Mouse (Mus musculus): ENCODE results near the gene Akap7. TPM values are rescaled to one million over a fixed set of nuclear protein-coding genes. Genes with fewer than 3 reads are reported as not detected.
A peak's percentile ranks its signal among the peaks of the same experiment; 100 is the strongest.

Gene Akap7
- polyA plus RNA-seq, 1 experiment from 2014 or later: 18.8 TPM

DNA sequence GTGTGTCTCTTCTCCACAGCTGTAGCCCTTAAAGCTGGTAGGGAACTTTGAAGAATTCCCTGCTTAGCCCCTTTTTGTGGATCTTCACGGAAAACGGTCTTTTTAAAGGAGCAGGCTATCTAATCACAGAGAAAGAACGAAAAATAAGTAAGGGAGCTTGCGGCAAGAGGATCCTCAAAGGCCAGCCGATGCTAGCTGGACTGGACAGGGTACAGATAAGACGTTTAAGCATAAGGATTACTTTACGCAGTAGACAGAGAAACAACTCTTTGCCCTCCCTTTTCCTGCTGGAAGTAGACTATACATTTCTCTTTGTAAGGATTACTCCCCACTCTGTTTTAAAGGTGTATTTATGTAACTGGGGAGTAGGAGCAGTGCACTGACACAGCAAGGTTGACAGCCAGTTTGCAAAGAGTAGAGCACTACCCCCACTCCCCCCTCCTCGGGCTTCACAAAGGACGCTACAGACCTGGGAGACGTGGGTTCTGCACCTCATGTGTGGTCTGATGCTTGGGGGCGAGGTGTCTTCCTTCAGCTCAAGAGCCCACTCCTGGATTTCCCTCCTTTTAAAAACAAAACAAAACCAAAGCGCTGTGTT is 9.9 kb downstream of the Akap7 start:
- H3K9ac ChIP-seq: peak overlapping the region; percentile 65; the same call in 1 of the 2 replicates
- H3K27ac ChIP-seq (replicated peaks): peak overlapping the region; percentile 95
- no peak for ATAC-seq (ENCODE audit: insufficient number of reproducible peaks, low FRiP score, low TSS enrichment, low read depth)
- 6% methylated on average over 12 of the region's 12 CpGs for WGBS
- no peaks in the 10 kb centered on the region for H3K9me3 ChIP-seq (replicated peaks)
- H3K4me3 ChIP-seq (replicated peaks): peak overlapping the region; percentile 66
- H3K27me3 ChIP-seq: no peaks in the 10 kb centered on the region
- H3K4me1 ChIP-seq: peaks cover 17% of the 10 kb centered on the region
- H3K36me3 ChIP-seq: no peaks in the 10 kb centered on the region
- H3K4me2 ChIP-seq (replicated peaks): peak overlapping the region; percentile 64

DNA sequence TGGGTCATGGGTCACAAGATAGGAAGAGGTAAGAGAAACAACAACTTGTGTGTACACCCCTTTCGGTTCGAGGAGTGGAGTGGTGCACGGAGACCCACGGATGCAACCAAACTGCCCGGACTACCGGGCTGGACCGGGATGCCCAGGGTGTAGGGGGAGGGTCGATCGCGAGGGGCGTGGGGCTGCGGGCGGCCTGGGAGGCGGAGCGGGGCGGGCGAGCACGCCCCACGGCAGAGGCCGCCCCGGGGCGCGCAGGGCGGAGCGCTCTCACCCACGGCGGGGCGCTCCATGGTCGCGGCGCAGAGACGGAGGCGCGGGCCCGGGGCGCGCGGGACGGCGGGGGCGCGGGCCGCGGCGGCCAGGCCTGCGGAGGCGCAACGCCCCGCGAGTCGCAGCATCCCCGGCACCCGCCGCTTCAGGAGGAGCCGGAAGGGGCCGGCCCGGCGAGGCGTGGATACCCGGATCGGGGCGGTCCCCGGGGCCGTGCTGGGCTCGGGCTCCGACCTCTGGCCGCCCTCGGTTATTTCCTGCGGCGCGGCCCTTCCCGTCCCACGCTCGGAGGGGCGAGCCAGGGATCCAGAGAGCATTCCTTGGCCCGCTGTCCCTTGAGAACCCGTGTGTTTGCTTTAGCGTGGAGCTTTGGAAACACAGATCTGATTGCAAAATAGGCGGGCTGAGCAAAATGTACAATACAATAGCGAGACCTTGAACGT is 10.9 kb downstream of the Akap7 start:
- ATAC-seq (ENCODE audit: insufficient number of reproducible peaks, low FRiP score, low TSS enrichment, low read depth): peak; percentile 93
- Histone ChIP-seq H3K9me3 (replicated peaks) (no peaks in the 10 kb centered on the region), H3K4me1 (peaks cover 17% of the 10 kb centered on the region), H3K9ac (peak overlapping the region; percentile 65), H3K4me3 (replicated peaks) (peak overlapping the region; percentile 66), H3K4me2 (replicated peaks) (peak overlapping the region; percentile 64), H3K27me3 (no peaks in the 10 kb centered on the region), H3K27ac (replicated peaks) (peak overlapping the region; percentile 95), H3K36me3 (no peaks in the 10 kb centered on the region)
- under 1% methylated on average over 77 of the region's 81 CpGs for WGBS

DNA sequence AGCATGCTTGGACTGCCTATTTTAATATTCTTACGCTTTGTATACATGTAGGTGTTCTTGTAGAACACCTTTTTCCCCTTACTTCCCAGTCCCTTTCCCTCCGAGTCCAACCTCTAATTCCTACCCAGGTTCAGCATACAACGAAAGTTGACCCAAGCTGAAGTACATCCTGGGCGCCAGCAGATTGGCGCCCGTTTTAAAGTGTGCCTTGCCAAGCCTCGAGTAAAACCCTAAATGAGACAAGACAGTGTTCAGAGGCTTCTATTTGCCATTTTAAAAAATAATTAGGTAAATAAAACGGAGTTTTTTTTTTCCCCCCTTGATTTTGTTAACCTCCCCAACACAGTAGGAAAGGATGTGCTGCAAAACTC is 11.4 kb downstream of the Akap7 start:
- H3K36me3 ChIP-seq: no peaks in the 10 kb centered on the region

DNA sequence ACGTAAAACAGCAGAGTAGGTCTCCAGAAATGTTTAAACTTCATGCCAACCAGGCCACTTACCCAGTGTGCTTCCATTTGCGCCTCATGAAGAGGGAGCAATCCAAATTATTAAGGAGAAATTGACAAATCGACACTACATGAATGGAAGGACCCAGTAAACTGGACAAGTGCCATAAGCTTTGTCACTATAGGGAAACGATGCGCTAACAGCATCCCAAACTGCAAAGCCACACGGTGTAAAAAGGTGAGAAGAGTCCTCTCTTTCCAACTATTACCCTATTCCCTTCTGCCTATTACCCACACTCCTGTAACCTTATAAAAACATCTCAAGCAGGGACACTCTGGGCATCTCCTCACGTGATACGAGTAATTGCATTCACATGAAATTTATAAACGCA is 11.8 kb downstream of the Akap7 start:
- Histone ChIP-seq H3K4me3 (replicated peaks) (no peak overlapping the region), H3K27ac (replicated peaks) (peak overlapping the region; percentile 58), H3K27me3 (no peaks in the 10 kb centered on the region), H3K36me3 (no peaks in the 10 kb centered on the region), H3K9me3 (replicated peaks) (no peaks in the 10 kb centered on the region), H3K4me2 (replicated peaks) (no peak overlapping the region), H3K4me1 (peaks cover 17% of the 10 kb centered on the region), H3K9ac (no peak overlapping the region)
- ATAC-seq (ENCODE audit: insufficient number of reproducible peaks, low FRiP score, low TSS enrichment, low read depth): no peak
- 77% methylated on average over 9 of the region's 9 CpGs for WGBS

More for the DNA sequence above, 11.4 kb downstream of the Akap7 start:
- Histone ChIP-seq H3K9me3 (replicated peaks) (no peaks in the 10 kb centered on the region), H3K4me3 (replicated peaks) (peak overlapping the region; percentile 66), H3K4me2 (replicated peaks) (peak overlapping the region; percentile 64), H3K4me1 (peaks cover 17% of the 10 kb centered on the region), H3K27me3 (no peaks in the 10 kb centered on the region), H3K9ac (0 out of 2 replicates have a peak overlapping the region, but pooled peaks have one; percentile 65), H3K27ac (replicated peaks) (peak overlapping the region; percentile 95)
- WGBS: 43% methylated on average over 8 of the region's 8 CpGs
- no peak for ATAC-seq (ENCODE audit: insufficient number of reproducible peaks, low FRiP score, low TSS enrichment, low read depth)

DNA sequence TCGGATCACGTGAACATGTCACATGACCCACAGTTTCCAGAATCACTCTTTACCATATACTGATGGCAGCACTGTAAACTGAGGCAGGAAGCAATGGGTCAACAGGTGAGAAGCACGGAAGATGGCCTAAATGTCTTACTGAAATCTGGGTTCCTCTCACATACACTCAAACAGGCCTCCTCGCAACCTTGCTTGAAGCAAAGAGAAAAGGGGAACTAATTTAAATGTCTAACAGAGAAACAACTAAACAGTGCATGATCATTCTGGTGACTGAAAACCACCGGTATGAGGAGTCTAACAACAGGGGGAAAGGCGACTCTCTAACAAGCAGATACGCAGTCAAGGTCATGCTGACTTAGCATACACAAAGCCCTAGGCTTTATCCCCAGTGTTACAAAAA is 12.7 kb downstream of the Akap7 start:
- no peak overlapping the region for H3K9ac ChIP-seq
- H3K27me3 ChIP-seq: no peaks in the 10 kb centered on the region
- WGBS: 69% methylated on average over 7 of the region's 7 CpGs
- peak overlapping the region; percentile 58; the same call in 1 of the 2 replicates for H3K27ac ChIP-seq (replicated peaks)
- no peaks in the 10 kb centered on the region for H3K36me3 ChIP-seq
- H3K4me1 ChIP-seq: peaks cover 17% of the 10 kb centered on the region
- ATAC-seq (ENCODE audit: insufficient number of reproducible peaks, low FRiP score, low TSS enrichment, low read depth): no peak
- H3K4me3 ChIP-seq (replicated peaks): no peak overlapping the region
- H3K9me3 ChIP-seq (replicated peaks): no peaks in the 10 kb centered on the region
- H3K4me2 ChIP-seq (replicated peaks): no peak overlapping the region

DNA sequence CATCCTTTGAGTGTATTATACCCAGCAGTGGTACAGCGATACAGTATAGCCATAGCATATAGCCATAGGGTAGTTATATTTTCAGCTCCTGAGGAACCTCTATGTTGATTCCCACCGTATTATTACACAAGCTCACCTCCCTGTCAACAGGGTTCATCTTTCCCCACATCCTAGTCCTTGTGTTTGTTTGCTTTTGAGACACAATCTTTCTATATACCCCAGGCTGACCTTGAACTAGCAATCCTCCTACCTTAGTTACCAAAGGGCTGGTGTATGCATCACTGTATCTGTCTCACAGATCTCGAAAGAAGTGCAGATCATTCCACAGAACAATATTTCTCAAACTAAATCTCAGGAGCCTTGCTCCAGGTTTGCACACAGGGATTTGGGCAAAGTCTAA is 13.9 kb downstream of the Akap7 start:
- Histone ChIP-seq H3K4me1 (peaks cover 17% of the 10 kb centered on the region), H3K36me3 (no peaks in the 10 kb centered on the region), H3K4me3 (replicated peaks) (no peak overlapping the region), H3K27ac (replicated peaks) (no peak overlapping the region), H3K4me2 (replicated peaks) (no peak overlapping the region), H3K9ac (no peak overlapping the region), H3K27me3 (no peaks in the 10 kb centered on the region), H3K9me3 (replicated peaks) (no peaks in the 10 kb centered on the region)
- ATAC-seq (ENCODE audit: insufficient number of reproducible peaks, low FRiP score, low TSS enrichment, low read depth): no peak
- WGBS: 93% methylated on average over 3 of the region's 3 CpGs

DNA sequence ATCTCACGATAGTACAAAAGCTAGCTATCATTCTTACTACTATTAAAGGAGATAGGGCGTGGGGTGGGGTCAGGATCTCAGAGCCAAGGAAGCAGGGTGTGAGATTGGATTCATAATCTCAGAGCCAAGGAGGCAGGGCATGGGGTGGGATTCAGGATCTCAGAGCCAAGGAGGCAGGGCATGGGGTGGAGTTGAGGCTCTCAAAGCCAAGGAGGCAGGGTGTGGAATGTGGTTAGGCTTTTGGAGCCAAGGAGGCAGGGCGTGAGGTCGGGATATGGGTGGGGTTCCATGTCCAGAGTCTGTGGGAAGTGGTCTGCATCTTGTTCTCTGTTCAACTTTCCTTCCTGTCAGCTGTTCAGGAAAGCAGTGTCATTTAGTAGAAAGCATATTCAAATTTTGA is 16.6 kb downstream of the Akap7 start:
- Histone ChIP-seq H3K36me3 (no peaks in the 10 kb centered on the region), H3K4me2 (replicated peaks) (no peak overlapping the region), H3K4me1 (0 out of 2 replicates have a peak, but pooled peaks cover 6% of the 10 kb centered on the region), H3K9ac (no peak overlapping the region), H3K4me3 (replicated peaks) (no peak overlapping the region), H3K27me3 (no peaks in the 10 kb centered on the region), H3K9me3 (replicated peaks) (no peaks in the 10 kb centered on the region), H3K27ac (replicated peaks) (no peak overlapping the region)
- peak; percentile 65; the same call in 1 of the 2 replicates for ATAC-seq (ENCODE audit: insufficient number of reproducible peaks, low FRiP score, low TSS enrichment, low read depth)
- WGBS: 75% methylated on average over 4 of the region's 4 CpGs

DNA sequence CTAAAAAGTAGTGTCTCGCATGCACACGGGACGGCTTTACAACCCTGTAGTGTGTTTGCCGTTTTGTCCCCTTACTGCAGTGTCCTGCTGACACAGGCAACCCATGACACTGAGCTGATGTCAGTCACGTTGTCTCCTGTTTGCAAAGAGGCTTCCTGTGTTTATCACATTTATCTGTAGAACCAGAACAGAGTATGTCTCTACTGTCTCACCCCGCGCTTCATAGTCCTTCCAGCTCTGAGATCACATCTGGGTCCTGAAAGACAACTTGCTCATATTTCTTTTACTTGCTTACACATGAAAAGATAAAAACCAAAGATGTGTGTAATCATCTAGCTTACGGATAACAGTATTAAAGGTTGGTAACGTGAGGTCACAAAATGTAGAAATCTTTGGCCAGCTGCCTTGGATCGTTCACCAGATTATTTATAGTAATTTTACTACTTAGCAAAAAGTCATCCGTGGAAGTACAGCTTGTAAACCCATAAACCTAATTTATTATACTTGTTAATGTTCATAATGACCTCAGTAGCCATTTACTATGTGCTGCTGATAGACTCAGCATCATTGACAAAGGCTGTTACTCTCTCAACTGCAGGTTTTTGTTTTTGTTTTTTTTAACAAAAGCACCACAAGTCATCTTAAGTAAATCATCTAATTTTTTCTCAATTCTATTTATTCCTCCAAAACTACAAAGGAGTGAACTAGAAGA is 22.4 kb downstream of the Akap7 start:
- Histone ChIP-seq H3K4me2 (replicated peaks) (no peak overlapping the region), H3K9me3 (replicated peaks) (no peaks in the 10 kb centered on the region), H3K27ac (replicated peaks) (no peak overlapping the region), H3K27me3 (no peaks in the 10 kb centered on the region), H3K36me3 (no peaks in the 10 kb centered on the region), H3K9ac (no peak overlapping the region), H3K4me1 (no peaks in the 10 kb centered on the region), H3K4me3 (replicated peaks) (no peak overlapping the region)
- WGBS: 84% methylated on average over 11 of the region's 11 CpGs
- no peak for ATAC-seq (ENCODE audit: insufficient number of reproducible peaks, low FRiP score, low TSS enrichment, low read depth)

DNA sequence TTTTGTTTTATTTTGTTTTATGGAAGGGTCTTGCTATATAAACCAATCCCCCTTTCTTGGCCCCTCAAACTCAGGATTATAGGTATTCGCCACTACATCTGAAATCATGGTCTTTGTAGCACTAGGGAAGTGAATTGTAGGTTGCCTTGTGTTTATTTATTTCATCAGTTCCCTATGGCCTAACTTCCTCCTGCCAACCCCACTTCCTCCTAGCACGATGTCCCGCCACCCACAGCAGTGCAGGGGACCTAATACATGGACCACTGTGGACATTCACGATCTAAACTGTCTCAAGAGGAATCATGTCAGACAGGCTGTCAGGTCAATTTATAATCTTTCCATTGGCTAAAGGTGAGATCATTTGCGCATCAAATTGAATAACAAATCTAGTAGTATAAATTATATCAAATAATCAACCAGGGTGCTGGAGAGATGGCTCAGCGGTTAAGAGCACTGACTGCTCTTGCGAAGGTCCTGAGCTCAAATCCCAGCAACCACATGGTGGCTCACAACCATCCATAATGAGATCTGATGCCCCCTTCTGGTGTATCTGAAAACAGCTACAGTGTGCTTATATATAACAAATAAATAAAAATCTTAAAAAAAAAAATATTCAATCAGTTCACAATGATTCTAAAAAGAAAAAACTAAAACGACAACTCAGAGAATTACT is 23.1 kb downstream of the Akap7 start:
- WGBS: 91% methylated on average over 8 of the region's 8 CpGs
- H3K27ac ChIP-seq (replicated peaks): no peak overlapping the region
- H3K4me2 ChIP-seq (replicated peaks): no peak overlapping the region
- no peak overlapping the region for H3K4me3 ChIP-seq (replicated peaks)
- no peaks in the 10 kb centered on the region for H3K9me3 ChIP-seq (replicated peaks)
- H3K4me1 ChIP-seq: 0 out of 2 replicates have a peak, but pooled peaks cover under 1% of the 10 kb centered on the region
- H3K36me3 ChIP-seq: no peaks in the 10 kb centered on the region
- no peak overlapping the region for H3K9ac ChIP-seq
- no peaks in the 10 kb centered on the region for H3K27me3 ChIP-seq
- no peak for ATAC-seq (ENCODE audit: insufficient number of reproducible peaks, low FRiP score, low TSS enrichment, low read depth)

DNA sequence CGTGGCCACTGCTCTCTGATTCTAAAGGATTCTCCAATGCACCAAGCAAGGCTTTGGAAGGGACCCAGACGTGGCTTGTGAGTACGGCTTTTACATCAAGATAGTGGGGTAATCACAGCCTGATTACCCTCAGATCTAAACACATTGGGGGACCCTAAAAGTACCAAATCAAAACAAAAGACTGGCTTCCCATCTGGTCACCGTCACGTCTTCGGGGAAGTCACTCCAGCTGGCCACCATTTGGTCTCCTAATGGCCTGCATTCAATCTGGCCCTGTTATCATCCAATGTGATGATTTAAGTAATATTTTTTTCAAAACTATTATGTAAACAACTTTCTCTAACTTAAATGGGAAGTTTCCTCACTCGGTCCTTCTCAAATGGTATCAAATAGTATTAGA is 24.3 kb downstream of the Akap7 start:
- ATAC-seq (ENCODE audit: insufficient number of reproducible peaks, low FRiP score, low TSS enrichment, low read depth): no peak

DNA sequence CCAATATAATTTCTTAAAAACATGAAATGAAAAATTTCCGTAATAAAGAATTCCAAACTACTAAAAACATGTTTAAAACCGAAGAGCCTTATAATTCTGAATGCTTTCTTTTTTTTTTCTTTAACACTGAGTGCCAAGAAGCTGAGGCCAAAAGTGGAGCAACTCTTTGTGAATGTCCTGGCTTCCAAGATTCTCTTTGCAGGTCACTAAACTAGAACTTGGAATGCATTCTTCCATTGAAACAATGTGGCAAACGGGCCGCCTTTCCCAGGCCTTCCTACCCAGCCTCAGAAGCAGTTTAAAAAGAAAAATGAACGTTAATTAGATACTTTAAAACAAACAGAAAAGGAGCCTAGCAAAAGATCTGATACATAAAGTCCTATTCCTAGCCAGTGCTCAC is 27.5 kb downstream of the Akap7 start:
- WGBS: 61% methylated on average over 5 of the region's 5 CpGs
- Histone ChIP-seq H3K4me2 (replicated peaks) (no peak overlapping the region), H3K9ac (no peak overlapping the region), H3K4me1 (0 out of 2 replicates have a peak, but pooled peaks cover 3% of the 10 kb centered on the region), H3K27me3 (no peaks in the 10 kb centered on the region), H3K9me3 (replicated peaks) (no peaks in the 10 kb centered on the region), H3K36me3 (no peaks in the 10 kb centered on the region), H3K4me3 (replicated peaks) (no peak overlapping the region), H3K27ac (replicated peaks) (no peak overlapping the region)
- ATAC-seq (ENCODE audit: insufficient number of reproducible peaks, low FRiP score, low TSS enrichment, low read depth): no peak

More for the DNA sequence above, 24.3 kb downstream of the Akap7 start:
- H3K27ac ChIP-seq (replicated peaks): no peak overlapping the region
- no peak overlapping the region for H3K4me2 ChIP-seq (replicated peaks)
- H3K27me3 ChIP-seq: no peaks in the 10 kb centered on the region
- 85% methylated on average over 7 of the region's 7 CpGs for WGBS
- H3K4me3 ChIP-seq (replicated peaks): no peak overlapping the region
- H3K4me1 ChIP-seq: 0 out of 2 replicates have a peak, but pooled peaks cover 3% of the 10 kb centered on the region
- H3K9me3 ChIP-seq (replicated peaks): no peaks in the 10 kb centered on the region
- H3K36me3 ChIP-seq: no peaks in the 10 kb centered on the region
- H3K9ac ChIP-seq: no peak overlapping the region

Measured in embryonic facial prominence, embryonic 15.5 days (tissue).